Mouse (Mus musculus) embryonic fibroblast, embryonic 13.5 days (primary cell): Measurements from ENCODE around the gene Glyr1. TPM values are rescaled to one million over a fixed set of nuclear protein-coding genes. Genes with fewer than 3 reads are reported as not detected.
A peak's percentile ranks its signal among the peaks of the same experiment; 100 is the strongest.

Source experiments
- H3K27ac ChIP-seq: 2 replicates; pipeline ENCODE4 v1.5.1; 2012; ENCODE audit warnings: low read length, control low read depth, inconsistent platforms; ENCODE audit not compliant: insufficient read depth
- H3K4me1 ChIP-seq: 2 replicates; pipeline ENCODE4 v1.6.1; 2011; ENCODE audit warnings: low read length; ENCODE audit not compliant: control insufficient read depth, insufficient read depth
- H3K4me3 ChIP-seq: 2 replicates; pipeline ENCODE4 v1.5.1; 2011; ENCODE audit warnings: mild to moderate bottlenecking, control low read depth, low read length; ENCODE audit not compliant: insufficient read depth
- CTCF ChIP-seq: IDR thresholded peaks from 2 replicates; pipeline ENCODE4 v1.5.1; 2011; ENCODE audit warnings: mild to moderate bottlenecking, control low read depth, low read length, moderate library complexity, borderline replicate concordance; ENCODE audit not compliant: insufficient read depth
- POLR2A ChIP-seq: IDR thresholded peaks from 2 replicates; pipeline ENCODE4 v1.6.1; 2011; ENCODE audit warnings: low read depth, mild to moderate bottlenecking, control low read depth, low read length, moderate library complexity
- polyA plus RNA-seq: library from polyadenylated mRNA; stranded (reverse); fragments of >200 nt; gene quantifications from 2 replicates; pipeline ENCODE4 v1.2.4, GENCODE M21; 2011; ENCODE audit warnings: low read depth; ENCODE audit not compliant: missing spikeins, insufficient read length

Gene Glyr1
- polyA plus RNA-seq, 1 experiment: 69.9 TPM

- TF ChIP-seq POLR2A (no peak), CTCF (no peak)
- no peak overlapping the region for H3K27ac ChIP-seq
- H3K4me1 ChIP-seq: no peaks in the 10 kb centered on the region
- peak overlapping the region; percentile 75 for H3K4me3 ChIP-seq
Measured at GRCm38 (mm10) chr16:5012036-5013005, 37.3 kb downstream of the Glyr1 start.

GRCm38 (mm10) chr16:5011285-5011684, 38.4 kb downstream of the Glyr1 start:
- no peak for TF ChIP-seq POLR2A
- TF ChIP-seq CTCF: no peak
- no peaks in the 10 kb centered on the region for H3K4me1 ChIP-seq
- no peak overlapping the region for H3K27ac ChIP-seq
- no peak overlapping the region for H3K4me3 ChIP-seq

GRCm38 (mm10) chr16:5010371-5010935, 39.2 kb downstream of the Glyr1 start:
- no peak for TF ChIP-seq CTCF
- TF ChIP-seq POLR2A: no peak
- no peak overlapping the region for H3K4me3 ChIP-seq
- no peak overlapping the region for H3K27ac ChIP-seq
- H3K4me1 ChIP-seq: no peaks in the 10 kb centered on the region

DNA sequence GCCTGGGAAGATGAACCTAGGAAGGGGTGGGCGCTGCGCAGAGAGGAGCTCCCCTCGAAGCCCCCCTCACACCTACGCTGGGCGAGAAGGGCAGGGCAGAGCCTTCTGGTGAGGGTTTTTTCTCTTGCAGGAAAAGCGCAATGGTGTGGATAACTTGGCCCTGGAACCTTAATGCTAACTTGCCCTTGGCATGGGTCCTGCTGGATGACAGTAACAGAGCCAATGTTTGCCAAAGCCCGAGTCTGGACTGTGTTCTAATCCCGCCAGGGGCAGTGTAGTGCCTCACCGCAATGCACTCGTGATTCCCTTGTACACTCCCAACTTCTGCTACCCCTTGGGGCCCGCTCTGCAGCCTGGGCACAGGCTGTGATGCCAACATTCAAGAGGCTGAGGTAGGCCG, 41.6 kb downstream of the Glyr1 start:
- TF ChIP-seq CTCF (no peak), POLR2A (no peak)
- H3K4me1 ChIP-seq: no peaks in the 10 kb centered on the region

GRCm38 (mm10) chr16:5007492-5007891, 42.2 kb downstream of the Glyr1 start:
- no peaks in the 10 kb centered on the region for H3K4me1 ChIP-seq
- no peak for TF ChIP-seq POLR2A
- no peak for TF ChIP-seq CTCF
- no peak overlapping the region for H3K27ac ChIP-seq
- no peak overlapping the region for H3K4me3 ChIP-seq

More for the DNA sequence above, 41.6 kb downstream of the Glyr1 start:
- H3K27ac ChIP-seq: no peak overlapping the region
- no peak overlapping the region for H3K4me3 ChIP-seq

- TF ChIP-seq POLR2A (no peak), CTCF (no peak)
- H3K27ac ChIP-seq: no peak within 1 kb of the TSS
- H3K4me3 ChIP-seq: no peak within 1 kb of the TSS
- no peaks in the 10 kb centered on the region for H3K4me1 ChIP-seq
Measured at GRCm38 (mm10) chr16:5007067-5007466, 42.6 kb downstream of the Glyr1 start, which contains the start of gene Smim22. Gene Smim22, plus strand, starts transcription at chr16:5007288.

DNA sequence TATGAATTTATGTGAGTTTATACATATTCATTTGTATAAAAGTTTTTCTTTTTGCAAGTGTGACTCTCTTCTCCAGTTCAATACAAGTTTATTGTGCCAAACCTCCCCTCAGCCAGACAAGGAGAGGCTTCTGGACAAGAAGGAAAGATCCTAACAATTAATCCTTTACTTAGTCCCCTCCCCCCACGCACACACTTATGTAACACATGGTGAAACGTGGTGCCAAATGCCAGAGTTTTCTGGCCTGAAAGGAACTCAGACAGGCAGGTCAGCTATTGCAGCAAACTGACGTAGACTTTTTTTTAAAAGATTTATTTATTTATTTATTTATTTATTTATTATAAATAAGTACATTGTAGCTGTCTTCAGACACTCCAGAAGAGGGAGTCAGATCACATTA, 49.1 kb downstream of the Glyr1 start:
- H3K4me1 ChIP-seq: no peaks in the 10 kb centered on the region
- TF ChIP-seq POLR2A (no peak), CTCF (no peak)
- no peak overlapping the region for H3K27ac ChIP-seq
- no peak overlapping the region for H3K4me3 ChIP-seq

DNA sequence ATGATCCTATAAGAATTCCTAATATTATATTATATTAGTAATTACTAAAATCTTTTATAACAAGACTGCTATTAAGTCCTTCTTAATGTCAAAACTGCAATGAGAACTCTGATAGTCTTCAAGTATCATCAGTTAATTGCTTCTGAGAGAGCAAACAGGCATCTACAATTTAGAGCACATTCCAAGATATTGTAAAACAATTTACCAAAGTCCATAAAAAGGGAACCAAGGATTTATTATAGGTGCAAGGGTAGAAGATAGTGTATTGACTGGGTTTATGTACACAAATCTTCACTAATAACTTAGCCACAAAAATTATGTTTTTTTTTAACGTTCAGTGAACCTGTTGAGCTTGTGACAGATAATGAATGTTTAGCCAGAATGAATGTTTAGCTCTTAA, 50.7 kb downstream of the Glyr1 start:
- Histone ChIP-seq H3K4me1 (no peaks in the 10 kb centered on the region), H3K4me3 (no peak overlapping the region), H3K27ac (no peak overlapping the region)
- TF ChIP-seq CTCF (no peak), POLR2A (no peak)

- Histone ChIP-seq H3K27ac (no peak within 1 kb of the TSS), H3K4me3 (no peak within 1 kb of the TSS), H3K4me1 (no peaks in the 10 kb centered on the region)
- no peak for TF ChIP-seq CTCF
- no peak for TF ChIP-seq POLR2A
Measured at GRCm38 (mm10) chr16:4997553-4997952, 52.1 kb downstream of the Glyr1 start, which contains the start of gene Sept12. Gene Sept12, minus strand, starts transcription at chr16:4997852.

DNA sequence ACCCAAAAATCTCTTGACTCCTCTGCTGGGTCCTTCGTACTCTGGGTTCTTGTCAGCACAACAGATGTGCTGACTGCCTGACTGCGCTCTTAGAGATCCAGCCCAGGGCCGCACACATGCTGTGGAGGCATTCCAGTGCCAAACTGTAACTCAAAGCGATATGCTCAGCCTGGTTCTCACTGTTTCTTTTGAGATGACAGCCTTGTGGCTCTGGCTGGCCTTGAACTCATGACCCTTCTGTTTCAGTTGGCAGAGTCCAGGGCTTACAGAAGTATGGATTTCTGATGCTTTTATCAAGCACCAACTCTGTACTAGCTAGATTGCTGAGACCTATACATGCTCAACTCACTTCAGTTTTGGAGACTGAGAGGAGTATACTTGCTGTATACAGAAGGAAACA, 56.4 kb downstream of the Glyr1 start:
- TF ChIP-seq POLR2A (no peak), CTCF (no peak)
- Histone ChIP-seq H3K4me1 (no peaks in the 10 kb centered on the region), H3K4me3 (no peak overlapping the region), H3K27ac (no peak overlapping the region)
